Mouse (Mus musculus) ES-E14 (cell line): ENCODE measurements around the gene Tpm3.

Experiments used
- CHD2 ChIP-seq: IDR thresholded peaks from 2 replicates; pipeline ENCODE4 v1.6.1; 2014; ENCODE audit warnings: mild to moderate bottlenecking, low read depth, low read length, inconsistent platforms
- HCFC1 ChIP-seq: IDR thresholded peaks from 2 replicates; pipeline ENCODE4 v1.6.1; 2012; ENCODE audit warnings: low read length, inconsistent platforms, borderline replicate concordance; ENCODE audit not compliant: insufficient read depth
- MAFK ChIP-seq: IDR thresholded peaks from 2 replicates; pipeline ENCODE4 v1.6.1; 2014; ENCODE audit warnings: mild to moderate bottlenecking, low read depth, low read length, inconsistent platforms; ENCODE audit not compliant: insufficient read depth

- TF ChIP-seq MAFK (no peak), CHD2 (no peak), HCFC1 (no peak)
Observed at GRCm38 (mm10) chr3:90134483-90134882, 62.0 kb downstream of the Tpm3 start.
